Mouse (Mus musculus) kidney, postnatal 10 days (tissue): ENCODE results near the gene Olfr1457.

ENCODE experiments used
- DNase-seq: peaks from one replicate; pipeline ENCODE4 v3.0.0; 2021; ENCODE audit warnings: mixed read lengths

The Olfr1457 gene

GRCm38 (mm10) chr19:13097791-13098190 is at the start of gene Olfr1457:
Gene Olfr1457, minus strand, starts transcription at chr19:13097891.
- no peak for DNase-seq

GRCm38 (mm10) chr19:13106675-13107074 is 9.0 kb upstream of the Olfr1457 start, which contains the start of gene Olfr1458:
Gene Olfr1458, minus strand, starts transcription at chr19:13106775.
- no peak for DNase-seq

- DNase-seq: no peak
Observed at GRCm38 (mm10) chr19:13093908-13094307, 3.8 kb downstream of the Olfr1457 start.

GRCm38 (mm10) chr19:13060310-13060709 is 37.4 kb downstream of the Olfr1457 start, which contains the start of gene Olfr1454:
Gene Olfr1454, plus strand, starts transcription at chr19:13060610.
- no peak for DNase-seq
